ENCODE assay signal across 14 mouse cellular contexts in the genomic region with DNA sequence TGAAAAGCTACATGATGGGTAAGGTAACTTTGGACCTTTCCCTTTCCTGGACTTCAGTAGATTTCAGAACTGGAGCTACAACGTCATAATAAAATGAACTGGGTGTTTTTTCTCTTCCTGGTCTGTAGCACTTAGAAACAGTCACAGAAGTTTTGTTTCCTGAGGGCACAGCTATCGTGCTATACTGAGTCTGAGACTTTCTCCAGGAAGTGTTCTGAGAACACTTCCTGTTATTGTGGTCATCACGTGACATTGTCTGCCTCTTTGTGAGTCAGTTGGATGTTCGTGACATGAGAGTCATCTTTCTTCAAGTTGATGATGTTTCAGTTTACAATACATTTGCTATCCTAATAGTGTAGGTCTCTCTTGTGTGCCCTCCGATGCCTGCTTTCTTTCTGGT. TPM values are rescaled to one million over a fixed set of nuclear protein-coding genes. Genes with fewer than 3 reads are reported as not detected.
DNase-seq lines count a peak whose midpoint lies in the region; ATAC-seq and TF ChIP-seq lines count a peak whose summit lies in the region.
"Had no signal": no experiment of that assay in that cellular context is flagged by ENCODE, and none has a peak within 500 bp of the region (broad histone marks: within the 10 kb centered on the region; RNA-seq: fewer than 3 reads in every experiment).

No protein-coding gene starts in this region.

- H3K4me3 ChIP-seq in spleen, adult 2 months (ENCODE audit: extremely low read depth, insufficient read depth, insufficient read length), result no peak overlapping the region; the same call in 1 of the 2 replicates
- H3K4me3 ChIP-seq in megakaryocyte, embryonic 14.5 days (replicated peaks), result peak overlapping the region; percentile 60
- H3K4me3 ChIP-seq in forebrain, embryonic 14.5 days (ENCODE audit: low read depth, low read length), result no peak overlapping the region
- H3K4me3 ChIP-seq: embryonic facial prominence, embryonic 13.5 days; forebrain, embryonic 13.5 days had no signal

- peaks cover 17% of the 10 kb centered on the region for H3K36me3 ChIP-seq in spleen, adult 2 months (ENCODE audit: control insufficient read depth, insufficient read depth, low read length)
- H3K36me3 ChIP-seq in megakaryocyte, embryonic 14.5 days (replicated peaks; ENCODE audit: low read length), result peaks cover 77% of the 10 kb centered on the region
- H3K36me3 ChIP-seq in forebrain, embryonic 14.5 days (ENCODE audit: control insufficient read depth, insufficient read depth, low read length), result peaks cover 59% of the 10 kb centered on the region

- H3K9me3 ChIP-seq in megakaryocyte, embryonic 14.5 days, result no peaks in the 10 kb centered on the region
- no peaks in the 10 kb centered on the region for H3K9me3 ChIP-seq in forebrain, embryonic 14.5 days (replicated peaks; ENCODE audit: control insufficient read depth, low read length)
- H3K9me3 ChIP-seq: embryonic facial prominence, embryonic 13.5 days; forebrain, embryonic 13.5 days had no signal

- TF ChIP-seq CTCF in spleen, adult 2 months (IDR thresholded peaks at IDR 0.05; ENCODE audit: extremely low read depth, insufficient read depth, insufficient read length, insufficient replicate concordance), result no peak

- no peak overlapping the region for H3K9ac ChIP-seq in forebrain, embryonic 14.5 days (ENCODE audit: low read length)
- H3K9ac ChIP-seq: embryonic facial prominence, embryonic 13.5 days; forebrain, embryonic 13.5 days had no signal

- no peak overlapping the region for H3K4me2 ChIP-seq in forebrain, embryonic 14.5 days (ENCODE audit: low read length)
- H3K4me2 ChIP-seq: embryonic facial prominence, embryonic 13.5 days; forebrain, embryonic 13.5 days had no signal

- H3K4me1 ChIP-seq in spleen, adult 2 months (ENCODE audit: control insufficient read depth, insufficient read depth, insufficient read length), result peaks cover 8% of the 10 kb centered on the region; the same call in 1 of the 2 replicates
- peaks cover 25% of the 10 kb centered on the region for H3K4me1 ChIP-seq in megakaryocyte, embryonic 14.5 days
- H3K4me1 ChIP-seq in forebrain, embryonic 14.5 days (ENCODE audit: control insufficient read depth, insufficient read depth, low read length), result no peaks in the 10 kb centered on the region
- H3K4me1 ChIP-seq: embryonic facial prominence, embryonic 13.5 days; forebrain, embryonic 13.5 days had no signal

- H3K27ac ChIP-seq in spleen, adult 2 months (ENCODE audit: insufficient read depth, low read length), result peak overlapping the region; percentile 58; the same call in 1 of the 2 replicates
- H3K27ac ChIP-seq in forebrain, embryonic 14.5 days (ENCODE audit: low read depth, low read length), result no peak overlapping the region
- H3K27ac ChIP-seq: embryonic facial prominence, embryonic 13.5 days; forebrain, embryonic 13.5 days had no signal

- no peaks in the 10 kb centered on the region for H3K27me3 ChIP-seq in spleen, adult 2 months (ENCODE audit: control insufficient read depth, insufficient read depth, low read length)
- H3K27me3 ChIP-seq in megakaryocyte, embryonic 14.5 days (replicated peaks), result no peaks in the 10 kb centered on the region
- H3K27me3 ChIP-seq in forebrain, embryonic 14.5 days (replicated peaks; ENCODE audit: control insufficient read depth, insufficient read depth, low read length), result no peaks in the 10 kb centered on the region
- H3K27me3 ChIP-seq: embryonic facial prominence, embryonic 13.5 days; forebrain, embryonic 13.5 days had no signal

- no peak; the same call in 1 of the 2 replicates for TF ChIP-seq POLR2A in spleen, adult 2 months (IDR thresholded peaks at IDR 0.05; ENCODE audit: low read depth, low read length)

- WGBS in spleen, adult 2 months, result 32% methylated on average over 5 of the region's 5 CpGs
- 88% methylated on average over 5 of the region's 5 CpGs for WGBS in forebrain, embryonic 14.5 days

- no peak for ATAC-seq in forebrain, embryonic 14.5 days
- ATAC-seq: forebrain, embryonic 13.5 days had no signal

- peak; percentile 13 to 61 for DNase-seq in spleen, adult 2 months (ENCODE audit: low read depth in 1 of 2, low spot score in 2 of 2)
- DNase-seq in spleen, postnatal 14 days (ENCODE audit: low spot score in 2 of 2), result no peak
- peak; percentile 79 for DNase-seq in T-cell, adult 2 months (ENCODE audit: low spot score)
- DNase-seq in right cerebral cortex, postnatal 14 days, result no peak
- no peak for DNase-seq in forebrain, embryonic 14.5 days (ENCODE audit: low spot score)
- no peak for DNase-seq in embryo, embryonic 10.5 days (ENCODE audit: low spot score)
- DNase-seq: cerebellum, postnatal 10 days; gastrocnemius, postnatal 36 days; heart, postnatal 14 days; kidney, adult 2 months; left cerebral cortex, postnatal 4 days had no signal

RNA-seq across cellular contexts. Expression of a gene that starts 23.8 kb away (rescaled TPM):
- polyA plus RNA-seq in spleen, adult 2 months (2012; rRNA removed), result 23.8 and 26.6 TPM in 2 replicates
- polyA plus RNA-seq in megakaryocyte, embryonic 14.5 days (2012; ENCODE audit: insufficient read depth, low replicate concordance), result 3.4 and 5.8 TPM in 2 replicates
- 31.1 and 38.0 TPM in 2 replicates for polyA plus RNA-seq in forebrain, embryonic 14.5 days (2014; fragmentation: Nextera tagmentation; extraction: Ambion mirVana)

RNA-seq across cellular contexts. Expression of a gene that starts 23.9 kb away (rescaled TPM):
- 1.7 and 2.2 TPM in 2 replicates for polyA plus RNA-seq in spleen, adult 2 months (2012; rRNA removed)
- 1.5 and 2.3 TPM in 2 replicates for polyA plus RNA-seq in megakaryocyte, embryonic 14.5 days (2012; ENCODE audit: insufficient read depth, low replicate concordance)
- polyA plus RNA-seq in forebrain, embryonic 14.5 days (2014; fragmentation: Nextera tagmentation; extraction: Ambion mirVana), result 17.9 and 19.2 TPM in 2 replicates

Comparison
In these comparisons a context has a peak if more than half of its experiments do, and no peak if none do; other contexts are left out.
1. DNase-seq: peak in spleen, adult 2 months (2 of 2) and T-cell, adult 2 months (single experiment); none in spleen, postnatal 14 days (0 of 2), right cerebral cortex, postnatal 14 days (single experiment), forebrain, embryonic 14.5 days (single experiment) and embryo, embryonic 10.5 days (single experiment).